Mouse (Mus musculus) lung, embryonic 14.5 days (tissue): ENCODE measurements around the gene Elmo1. TPM values are rescaled to one million over a fixed set of nuclear protein-coding genes. Genes with fewer than 3 reads are reported as not detected.

Source experiments
- ATAC-seq: fragments of 200-750 bp; cut with Nextera tagmentation; 2 replicates; pipeline ENCODE4 v1.8.0; 2017; ENCODE audit warnings: mild to moderate bottlenecking, moderate TSS enrichment, moderate library complexity; ENCODE audit not compliant: insufficient read depth
- DNase-seq: peaks from one replicate; pipeline ENCODE4 v3.0.0-alpha.2; 2015
- H3K27ac ChIP-seq: fragments of 300-500 bp; sonication (generic); 2 replicates; pipeline ENCODE4 v1.5.1; 2014; ENCODE audit warnings: low read depth, mild to moderate bottlenecking, moderate library complexity
- H3K27me3 ChIP-seq: fragments of 300-500 bp; sonication (generic); 2 replicates; pipeline ENCODE4 v1.6.1; 2014; ENCODE audit warnings: low read length, control low read depth; ENCODE audit not compliant: insufficient read depth
- H3K36me3 ChIP-seq: fragments of 300-500 bp; sonication (generic); 2 replicates; pipeline ENCODE4 v1.6.1; 2014; ENCODE audit warnings: control low read depth; ENCODE audit not compliant: insufficient read depth
- H3K4me1 ChIP-seq: fragments of 300-500 bp; sonication (generic); 2 replicates; pipeline ENCODE4 v1.6.1; 2014; ENCODE audit warnings: antibody characterized with exemption, control low read depth; ENCODE audit not compliant: insufficient read depth
- H3K4me2 ChIP-seq: fragments of 300-500 bp; sonication (generic); 2 replicates; pipeline ENCODE4 v1.6.1; 2014; ENCODE audit warnings: mild to moderate bottlenecking
- H3K4me3 ChIP-seq: fragments of 300-500 bp; sonication (generic); 2 replicates; pipeline ENCODE4 v1.5.1; 2014; ENCODE audit warnings: low read depth, low read length
- H3K9ac ChIP-seq: fragments of 300-500 bp; sonication (generic); 2 replicates; pipeline ENCODE4 v1.6.1; 2014
- H3K9me3 ChIP-seq: fragments of 300-500 bp; sonication (generic); 2 replicates; pipeline ENCODE4 v1.6.1; 2016; ENCODE audit warnings: low read depth, low read length, control low read depth
- CTCF ChIP-seq: IDR thresholded peaks from 2 replicates; pipeline ENCODE4 v1.5.1; 2016; ENCODE audit warnings: antibody characterized with exemption, low read depth
- WGBS: fragments of 180-500 bp; shearing (Covaris S2); extraction: QIAGEN DNeasy Blood & Tissue Kit; methylation state at CpG from one replicate; pipeline ENCODE4 v1.1.7; 2014; 5-methylcytosine and 5-hydroxymethylcytosine counted together
- polyA plus RNA-seq: library from polyadenylated mRNA; unstranded; fragments of >200 nt; fragmentation: Nextera tagmentation; extraction: Ambion mirVana; gene quantifications from 2 replicates; pipeline ENCODE4 v1.2.1, GENCODE M21; 2014

Elmo1 gene
- polyA plus RNA-seq, 1 experiment from 2014 or later: 37.8 TPM

GRCm38 (mm10) chr13:20118909-20119308, 28.5 kb downstream of the Elmo1 start:
- H3K36me3 ChIP-seq: no peaks in the 10 kb centered on the region
- no peak for TF ChIP-seq CTCF
- ATAC-seq: no peak
- H3K4me2 ChIP-seq: no peak overlapping the region
- no peak for DNase-seq
- no peak overlapping the region for H3K27ac ChIP-seq
- peaks cover 37% of the 10 kb centered on the region for H3K4me1 ChIP-seq
- H3K9ac ChIP-seq: no peak overlapping the region
- 85% methylated on average over 7 of the region's 7 CpGs for WGBS
- no peaks in the 10 kb centered on the region for H3K27me3 ChIP-seq
- H3K9me3 ChIP-seq: no peaks in the 10 kb centered on the region
- H3K4me3 ChIP-seq: no peak overlapping the region

DNA sequence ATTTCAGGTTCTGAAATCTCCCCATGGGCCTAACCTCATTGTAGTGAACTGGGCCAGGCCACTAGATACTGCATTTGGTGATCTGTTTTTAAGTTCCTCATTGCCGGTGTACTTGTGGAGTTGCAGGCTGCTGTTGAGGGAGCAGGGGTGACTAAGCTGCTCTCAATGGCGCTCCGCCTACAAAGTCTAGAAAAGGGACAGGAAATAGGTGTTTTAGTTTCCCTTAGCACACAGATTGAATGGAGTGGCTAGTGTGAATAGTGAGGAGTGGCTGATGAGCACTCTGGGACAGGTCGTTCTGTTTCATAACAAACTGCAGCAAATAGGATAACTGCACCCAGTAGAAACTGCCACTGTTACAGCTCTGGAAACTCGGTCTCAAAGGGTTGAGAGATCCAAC, 30.3 kb downstream of the Elmo1 start:
- Histone ChIP-seq H3K4me3 (no peak overlapping the region), H3K9ac (no peak overlapping the region), H3K36me3 (no peaks in the 10 kb centered on the region), H3K4me1 (peaks cover 29% of the 10 kb centered on the region; the same call in 1 of the 2 replicates), H3K27me3 (no peaks in the 10 kb centered on the region), H3K4me2 (no peak overlapping the region), H3K9me3 (no peaks in the 10 kb centered on the region), H3K27ac (peak overlapping the region; percentile 32)
- 29% methylated on average over 5 of the region's 5 CpGs for WGBS
- ATAC-seq (no peak), DNase-seq (no peak)
- TF ChIP-seq CTCF: no peak

DNA sequence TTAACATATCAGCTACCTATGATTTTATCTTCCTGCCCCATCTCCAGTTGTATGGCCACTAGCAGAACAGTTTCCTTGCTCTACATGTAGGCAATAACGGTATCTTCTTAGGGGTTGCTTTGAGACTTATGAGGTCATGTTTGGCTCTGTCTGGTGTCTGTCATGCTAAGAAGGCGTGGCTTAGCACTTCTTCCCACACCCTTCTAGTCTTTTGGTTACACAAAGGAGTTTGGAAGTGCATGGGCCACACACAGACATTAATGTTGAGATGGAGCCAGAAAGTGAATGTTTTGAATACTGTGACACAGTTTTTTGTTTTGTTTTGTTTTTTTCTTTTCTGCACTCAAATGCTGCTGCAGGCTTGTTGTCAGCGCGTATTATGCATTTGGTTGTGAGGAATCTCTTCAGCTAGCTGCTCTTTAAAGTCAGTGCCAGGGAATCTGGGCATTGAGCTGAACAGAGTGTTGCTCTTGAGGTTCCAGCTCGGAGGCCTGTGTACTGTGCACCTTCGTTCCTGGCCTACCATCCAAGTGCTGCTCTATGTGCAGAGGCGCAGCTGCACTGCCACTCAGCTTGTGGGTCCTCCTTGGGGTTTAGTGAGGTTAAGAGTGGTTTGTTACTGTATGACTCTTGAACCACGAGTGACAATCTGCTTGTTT, 31.1 kb downstream of the Elmo1 start:
- H3K9me3 ChIP-seq: no peaks in the 10 kb centered on the region
- H3K36me3 ChIP-seq: no peaks in the 10 kb centered on the region
- no peak overlapping the region for H3K9ac ChIP-seq
- ATAC-seq (peak; percentile 75), DNase-seq (peak; percentile 85)
- H3K27me3 ChIP-seq: no peaks in the 10 kb centered on the region
- no peak overlapping the region for H3K4me3 ChIP-seq
- WGBS: 53% methylated on average over 8 of the region's 8 CpGs
- peaks cover 21% of the 10 kb centered on the region; the same call in 1 of the 2 replicates for H3K4me1 ChIP-seq
- TF ChIP-seq CTCF: no peak
- H3K4me2 ChIP-seq: no peak overlapping the region
- H3K27ac ChIP-seq: peak overlapping the region; percentile 67

GRCm38 (mm10) chr13:20123975-20124374, 33.6 kb downstream of the Elmo1 start:
- Histone ChIP-seq H3K4me3 (no peak overlapping the region), H3K27me3 (no peaks in the 10 kb centered on the region), H3K9me3 (no peaks in the 10 kb centered on the region), H3K4me1 (peaks cover 16% of the 10 kb centered on the region), H3K9ac (no peak overlapping the region), H3K36me3 (no peaks in the 10 kb centered on the region), H3K4me2 (no peak overlapping the region), H3K27ac (peak overlapping the region; percentile 44; the same call in 1 of the 2 replicates)
- no peak for DNase-seq
- ATAC-seq: no peak
- 46% methylated on average over 3 of the region's 3 CpGs for WGBS
- TF ChIP-seq CTCF: no peak

DNA sequence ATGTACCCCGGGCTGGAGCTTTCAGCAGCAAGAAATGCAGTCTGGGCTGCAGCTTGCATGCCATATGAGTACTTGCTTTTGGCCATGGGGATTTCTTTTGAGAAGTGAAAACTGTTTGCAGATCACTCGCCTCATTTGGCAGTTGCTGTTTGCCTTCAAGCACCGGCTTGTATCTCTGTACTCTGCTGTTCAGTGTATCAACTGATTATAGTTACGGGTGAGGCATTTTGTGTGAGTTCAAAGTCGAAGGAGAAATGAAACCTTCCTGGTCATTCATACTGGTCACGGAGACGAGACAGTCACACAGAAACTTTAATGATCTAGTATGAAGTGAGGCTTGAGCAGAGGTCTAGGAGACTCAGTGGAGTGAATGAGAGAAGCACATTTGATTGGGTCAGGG, 34.6 kb downstream of the Elmo1 start:
- no peak for ATAC-seq
- DNase-seq: no peak
- H3K36me3 ChIP-seq: no peaks in the 10 kb centered on the region
- H3K4me1 ChIP-seq: peaks cover 16% of the 10 kb centered on the region
- no peak for TF ChIP-seq CTCF
- H3K4me2 ChIP-seq: no peak overlapping the region
- H3K9ac ChIP-seq: no peak overlapping the region
- no peaks in the 10 kb centered on the region for H3K27me3 ChIP-seq
- no peak overlapping the region for H3K4me3 ChIP-seq
- WGBS: 43% methylated on average over 7 of the region's 7 CpGs
- no peaks in the 10 kb centered on the region for H3K9me3 ChIP-seq
- peak overlapping the region; percentile 44; the same call in 1 of the 2 replicates for H3K27ac ChIP-seq

DNA sequence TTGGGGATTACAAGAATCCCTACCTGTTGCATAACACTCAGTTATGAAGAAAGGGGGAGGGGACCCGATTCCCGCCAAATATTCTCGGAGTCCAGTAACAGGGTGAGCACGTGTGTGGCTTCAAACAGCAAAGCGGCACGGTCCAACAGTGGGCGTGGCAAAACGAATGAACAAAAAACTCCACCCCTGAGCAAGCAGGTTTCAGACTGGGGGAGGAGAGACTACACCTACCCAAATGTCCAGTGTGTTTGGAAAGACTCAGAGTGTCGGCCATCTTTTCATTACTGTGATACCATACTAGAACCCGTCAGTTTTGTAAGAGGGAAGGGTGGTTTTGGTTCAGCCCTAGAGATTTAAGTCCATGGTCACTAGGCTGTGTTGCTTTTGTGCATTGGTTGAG, 35.4 kb downstream of the Elmo1 start:
- WGBS: 82% methylated on average over 10 of the region's 10 CpGs
- ATAC-seq (no peak), DNase-seq (no peak)
- Histone ChIP-seq H3K27ac (no peak overlapping the region), H3K9me3 (no peaks in the 10 kb centered on the region), H3K4me3 (no peak overlapping the region), H3K4me2 (no peak overlapping the region), H3K27me3 (no peaks in the 10 kb centered on the region), H3K9ac (no peak overlapping the region), H3K36me3 (no peaks in the 10 kb centered on the region), H3K4me1 (peaks cover 11% of the 10 kb centered on the region)
- no peak for TF ChIP-seq CTCF

DNA sequence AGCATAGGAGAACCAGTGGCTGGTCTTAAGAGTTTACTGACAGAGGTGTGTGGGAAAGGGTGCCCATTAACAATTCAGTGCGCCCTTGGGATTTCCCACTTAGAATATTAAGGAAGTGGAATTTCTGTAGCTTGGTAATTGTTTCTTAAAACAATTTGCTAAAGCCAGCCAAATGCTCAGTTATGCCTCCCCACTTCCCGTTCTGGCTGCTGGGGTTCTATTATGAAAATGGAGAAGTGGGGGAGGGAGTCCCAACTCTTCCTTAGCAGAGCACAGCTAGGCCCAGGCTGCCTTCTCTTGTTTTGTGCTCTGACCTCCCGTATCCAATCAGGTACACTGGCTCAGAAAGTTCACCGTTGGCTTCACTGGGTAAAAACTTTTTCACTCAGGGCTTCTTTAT, 37.2 kb downstream of the Elmo1 start:
- H3K9ac ChIP-seq: no peak overlapping the region
- peaks cover 15% of the 10 kb centered on the region; the same call in 1 of the 2 replicates for H3K4me1 ChIP-seq
- H3K27me3 ChIP-seq: no peaks in the 10 kb centered on the region
- H3K9me3 ChIP-seq: no peaks in the 10 kb centered on the region
- TF ChIP-seq CTCF: no peak
- no peaks in the 10 kb centered on the region for H3K36me3 ChIP-seq
- 69% methylated on average over 4 of the region's 4 CpGs for WGBS
- DNase-seq (no peak), ATAC-seq (no peak)
- H3K27ac ChIP-seq: no peak overlapping the region
- H3K4me2 ChIP-seq: no peak overlapping the region
- H3K4me3 ChIP-seq: no peak overlapping the region
